Mouse (Mus musculus): ENCODE measurements around the gene Rnf222.

DNA sequence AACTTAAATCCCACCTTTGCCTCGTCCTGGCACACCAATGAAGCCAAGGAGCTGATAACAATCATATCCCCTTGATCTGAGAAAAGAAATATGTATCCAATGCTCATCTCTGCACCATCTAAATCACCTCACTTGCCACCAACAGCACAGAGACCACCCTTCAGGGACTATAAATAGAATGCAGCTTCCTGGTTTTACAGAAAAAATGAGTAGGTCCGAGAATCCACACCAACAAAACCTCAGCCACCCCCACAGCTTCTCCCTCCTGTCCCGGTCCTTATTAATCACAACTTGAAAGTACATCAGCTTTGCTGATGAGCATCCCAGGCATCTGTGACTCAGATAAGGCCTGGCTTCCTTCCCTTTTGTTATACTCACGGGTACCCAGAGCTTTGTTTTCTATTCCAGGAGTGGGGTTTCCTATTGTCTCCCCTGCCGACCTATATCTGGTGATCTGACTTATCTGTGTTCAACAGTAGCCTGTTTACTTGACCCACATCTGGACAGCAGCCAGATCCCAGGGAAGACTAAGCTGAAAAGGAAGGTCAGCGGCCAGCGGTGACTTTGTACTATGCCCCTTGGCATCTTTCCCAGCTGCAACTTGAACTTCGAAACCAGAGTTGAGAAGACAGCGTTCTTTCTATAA is 23.7 kb upstream of the Rnf222 start:
- TF ChIP-seq EP300 (IDR thresholded peaks at IDR 0.05; ENCODE audit: low read depth) (no peak), CTCF (IDR thresholded peaks at IDR 0.05; ENCODE audit: low read depth) (no peak)
